Mouse (Mus musculus) megakaryocyte, embryonic 14.5 days (primary cell): ENCODE results near the gene Mrpl38.

ENCODE experiments used
- FLI1 ChIP-seq: IDR thresholded peaks from 2 replicates; pipeline ENCODE4 v1.6.1; 2012; ENCODE audit warnings: low read length, inconsistent platforms, mixed read lengths
- GATA1 ChIP-seq: IDR thresholded peaks from 3 replicates; pipeline ENCODE4 v1.6.1; 2012; ENCODE audit warnings: mixed read lengths, low read length, inconsistent platforms, borderline replicate concordance

GRCm38 (mm10) chr11:116167232-116167631 is 28.6 kb upstream of the Mrpl38 start:
- no peak for TF ChIP-seq GATA1
- no peak for TF ChIP-seq FLI1
